Mouse (Mus musculus): ENCODE data around the gene H2-Ke6. TPM values are rescaled to one million over a fixed set of nuclear protein-coding genes. Genes with fewer than 3 reads are reported as not detected.

H2-Ke6 gene
- polyA plus RNA-seq, 1 experiment from 2014 or later, result 65.4 TPM

DNA sequence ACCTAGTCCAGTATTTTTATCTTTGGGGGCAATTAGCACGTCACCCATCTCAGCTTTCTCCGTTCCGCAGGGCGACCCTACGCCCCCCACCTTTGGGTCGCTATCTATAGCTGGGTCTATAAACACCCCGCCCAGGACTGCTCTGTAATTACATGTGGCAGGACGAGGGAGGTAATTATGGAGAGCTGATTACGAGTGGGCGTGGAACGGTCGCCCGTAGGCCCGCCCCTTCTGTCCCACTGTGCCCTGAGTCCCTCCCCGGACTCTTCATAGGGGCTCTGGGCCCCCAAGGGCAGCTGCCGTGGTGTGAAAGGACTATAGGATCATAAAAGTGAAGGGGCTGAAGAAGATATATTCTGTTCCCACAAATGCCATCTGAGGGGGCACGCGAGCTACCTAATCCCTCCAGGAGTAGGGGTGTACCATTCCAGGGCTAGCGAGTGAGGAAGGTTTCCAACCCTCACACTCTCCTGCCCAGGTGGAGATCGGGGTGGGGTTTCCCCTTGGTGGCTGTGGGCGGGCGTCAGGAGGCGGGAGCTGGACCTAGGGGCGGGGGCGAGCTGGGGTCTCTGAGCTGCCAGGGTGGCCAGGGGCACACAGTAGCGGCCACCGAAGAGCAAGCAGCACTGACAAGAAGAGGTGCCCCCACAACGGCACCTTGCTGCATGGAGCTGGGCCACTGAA lies 11.2 kb upstream of the H2-Ke6 start, which contains the start of gene Col11a2:
Gene Col11a2 (plus strand): TSS at position 560 of the 684 bp plus-strand sequence.
- ATAC-seq, result peak; percentile 72
- Histone ChIP-seq H3K4me2 (ENCODE audit: low read length) (peak within 1 kb of the TSS; percentile 72), H3K27ac (ENCODE audit: low read length) (no peak within 1 kb of the TSS), H3K9me3 (ENCODE audit: control insufficient read depth, low read length) (no peaks in the 10 kb centered on the region), H3K36me3 (ENCODE audit: control insufficient read depth, insufficient read depth) (peaks cover 19% of the 10 kb centered on the region), H3K4me1 (replicated peaks; ENCODE audit: control insufficient read depth, insufficient read depth, low read length) (peaks cover 21% of the 10 kb centered on the region), H3K4me3 (replicated peaks; ENCODE audit: low read length) (peak within 1 kb of the TSS; percentile 33), H3K27me3 (replicated peaks; ENCODE audit: control insufficient read depth, insufficient read depth, low read length) (no peaks in the 10 kb centered on the region), H3K9ac (replicated peaks; ENCODE audit: low read depth, low read length) (peak within 1 kb of the TSS; percentile 40)
- WGBS, result 3% methylated on average over 28 of the region's 28 CpGs

DNA sequence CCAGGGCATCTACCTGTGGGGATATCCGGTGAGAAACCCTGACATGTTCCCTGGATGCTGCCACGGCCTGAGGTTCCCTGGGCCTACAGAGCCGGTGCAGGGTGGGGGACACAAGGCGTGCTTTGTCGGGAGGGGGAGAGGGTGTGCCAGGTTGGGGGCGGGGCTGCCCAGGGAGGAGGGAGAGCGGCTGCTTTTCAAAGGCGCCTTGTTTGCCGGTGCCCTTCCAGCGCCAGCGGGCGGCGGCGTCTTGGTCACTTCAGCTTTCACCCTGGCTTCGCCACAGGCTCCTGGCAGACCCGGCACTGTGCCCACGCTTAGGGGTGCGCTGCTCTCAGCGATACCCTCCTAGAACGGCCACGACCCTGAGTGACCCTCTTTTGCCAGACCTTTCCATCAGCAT lies 10.6 kb upstream of the H2-Ke6 start:
- Histone ChIP-seq H3K27me3 (replicated peaks; ENCODE audit: control insufficient read depth, insufficient read depth, low read length) (no peaks in the 10 kb centered on the region), H3K9ac (replicated peaks; ENCODE audit: low read depth, low read length) (peak overlapping the region; percentile 40), H3K36me3 (ENCODE audit: control insufficient read depth, insufficient read depth) (peaks cover 19% of the 10 kb centered on the region), H3K4me3 (replicated peaks; ENCODE audit: low read length) (peak overlapping the region; percentile 33), H3K4me2 (ENCODE audit: low read length) (peak overlapping the region; percentile 72), H3K9me3 (ENCODE audit: control insufficient read depth, low read length) (no peaks in the 10 kb centered on the region), H3K27ac (ENCODE audit: low read length) (no peak overlapping the region), H3K4me1 (replicated peaks; ENCODE audit: control insufficient read depth, insufficient read depth, low read length) (peaks cover 21% of the 10 kb centered on the region)
- peak; percentile 34 for ATAC-seq
- WGBS, result 4% methylated on average over 21 of the region's 21 CpGs

DNA sequence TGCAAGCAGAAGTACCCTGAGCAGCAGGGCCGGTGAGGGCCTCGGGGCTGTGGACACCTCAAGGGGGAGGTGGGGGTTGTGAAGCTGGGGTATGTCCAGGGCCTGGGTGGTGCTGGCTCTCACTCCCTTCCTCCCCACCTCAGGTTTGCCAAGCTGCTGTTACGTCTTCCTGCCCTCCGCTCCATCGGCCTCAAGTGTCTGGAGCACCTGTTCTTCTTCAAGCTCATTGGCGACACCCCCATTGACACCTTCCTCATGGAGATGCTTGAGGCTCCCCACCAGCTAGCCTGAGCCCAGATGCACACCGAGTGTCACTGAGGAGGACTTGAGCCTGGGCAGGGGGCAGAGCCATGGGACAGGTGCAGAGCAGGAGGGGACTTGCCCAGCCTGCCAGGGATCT lies 9.4 kb upstream of the H2-Ke6 start:
- Histone ChIP-seq H3K27me3 (replicated peaks; ENCODE audit: control insufficient read depth, insufficient read depth, low read length) (no peaks in the 10 kb centered on the region), H3K36me3 (ENCODE audit: control insufficient read depth, insufficient read depth) (peaks cover 19% of the 10 kb centered on the region), H3K4me2 (ENCODE audit: low read length) (no peak overlapping the region), H3K9me3 (ENCODE audit: control insufficient read depth, low read length) (no peaks in the 10 kb centered on the region), H3K4me1 (replicated peaks; ENCODE audit: control insufficient read depth, insufficient read depth, low read length) (peaks cover 32% of the 10 kb centered on the region), H3K27ac (ENCODE audit: low read length) (no peak overlapping the region), H3K9ac (replicated peaks; ENCODE audit: low read depth, low read length) (no peak overlapping the region), H3K4me3 (replicated peaks; ENCODE audit: low read length) (no peak overlapping the region)
- no peak for ATAC-seq
- 93% methylated on average over 7 of the region's 7 CpGs for WGBS

DNA sequence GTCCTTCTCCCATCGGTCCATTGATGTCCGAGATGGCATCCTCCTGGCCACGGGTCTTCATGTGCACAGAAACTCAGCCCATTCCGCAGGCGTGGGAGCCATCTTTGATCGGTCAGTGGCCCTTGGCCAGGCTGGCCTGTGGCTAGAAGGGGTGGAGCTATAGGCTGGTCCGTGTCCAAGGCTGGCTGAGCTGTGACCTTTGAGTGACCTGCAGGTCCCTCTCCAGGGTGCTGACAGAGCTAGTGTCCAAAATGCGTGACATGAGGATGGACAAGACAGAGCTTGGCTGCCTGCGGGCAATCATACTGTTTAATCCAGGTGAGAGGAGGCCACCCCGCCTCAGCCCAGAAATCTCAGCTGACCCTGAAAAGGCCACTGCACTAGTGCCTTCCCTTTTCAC lies 8.8 kb upstream of the H2-Ke6 start:
- H3K27ac ChIP-seq (ENCODE audit: low read length), result no peak overlapping the region
- peaks cover 19% of the 10 kb centered on the region for H3K36me3 ChIP-seq (ENCODE audit: control insufficient read depth, insufficient read depth)
- no peak overlapping the region for H3K9ac ChIP-seq (replicated peaks; ENCODE audit: low read depth, low read length)
- no peak for ATAC-seq
- peaks cover 32% of the 10 kb centered on the region for H3K4me1 ChIP-seq (replicated peaks; ENCODE audit: control insufficient read depth, insufficient read depth, low read length)
- H3K9me3 ChIP-seq (ENCODE audit: control insufficient read depth, low read length), result no peaks in the 10 kb centered on the region
- H3K27me3 ChIP-seq (replicated peaks; ENCODE audit: control insufficient read depth, insufficient read depth, low read length), result no peaks in the 10 kb centered on the region
- no peak overlapping the region for H3K4me2 ChIP-seq (ENCODE audit: low read length)
- no peak overlapping the region for H3K4me3 ChIP-seq (replicated peaks; ENCODE audit: low read length)
- 85% methylated on average over 10 of the region's 10 CpGs for WGBS

DNA sequence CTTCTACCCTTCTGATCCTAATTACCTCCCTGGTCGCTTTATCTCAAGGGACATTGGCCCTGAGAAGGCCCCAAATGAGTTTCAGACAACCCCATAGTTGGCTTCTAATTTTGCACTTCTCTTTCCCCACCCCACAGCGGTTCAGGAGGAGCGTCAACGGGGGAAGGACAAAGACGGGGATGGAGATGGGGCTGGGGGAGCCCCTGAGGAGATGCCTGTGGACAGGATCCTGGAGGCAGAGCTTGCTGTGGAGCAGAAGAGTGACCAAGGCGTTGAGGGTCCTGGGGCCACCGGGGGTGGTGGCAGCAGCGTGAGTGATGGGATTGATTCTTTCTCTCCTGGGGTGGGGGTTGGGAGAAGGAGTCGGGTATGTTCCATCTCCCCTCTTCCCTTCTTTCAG lies 7.7 kb upstream of the H2-Ke6 start:
- H3K4me2 ChIP-seq (ENCODE audit: low read length), result no peak overlapping the region
- 91% methylated on average over 9 of the region's 9 CpGs for WGBS
- H3K4me1 ChIP-seq (replicated peaks; ENCODE audit: control insufficient read depth, insufficient read depth, low read length), result peaks cover 36% of the 10 kb centered on the region
- H3K27me3 ChIP-seq (replicated peaks; ENCODE audit: control insufficient read depth, insufficient read depth, low read length), result no peaks in the 10 kb centered on the region
- no peak for ATAC-seq
- no peak overlapping the region for H3K4me3 ChIP-seq (replicated peaks; ENCODE audit: low read length)
- H3K9ac ChIP-seq (replicated peaks; ENCODE audit: low read depth, low read length), result no peak overlapping the region
- peaks cover 19% of the 10 kb centered on the region for H3K36me3 ChIP-seq (ENCODE audit: control insufficient read depth, insufficient read depth)
- H3K9me3 ChIP-seq (ENCODE audit: control insufficient read depth, low read length), result no peaks in the 10 kb centered on the region
- H3K27ac ChIP-seq (ENCODE audit: low read length), result no peak overlapping the region

DNA sequence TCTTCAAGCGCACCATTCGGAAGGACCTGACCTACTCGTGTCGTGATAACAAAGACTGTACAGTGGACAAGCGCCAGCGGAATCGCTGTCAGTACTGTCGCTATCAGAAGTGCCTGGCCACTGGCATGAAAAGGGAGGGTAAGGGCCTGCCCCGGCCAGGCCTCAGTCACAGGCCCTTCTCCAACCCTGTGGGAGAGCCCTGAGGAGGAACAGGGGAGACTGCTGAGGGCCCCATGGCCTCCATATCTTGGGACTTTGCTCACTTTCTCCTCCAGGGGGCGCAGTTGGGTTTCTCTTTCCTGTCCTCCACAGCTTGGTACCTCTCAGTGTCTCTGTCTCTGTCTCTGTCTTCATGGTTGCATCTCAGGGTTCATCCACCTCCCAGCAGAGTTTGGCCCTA lies 6.2 kb upstream of the H2-Ke6 start:
- ATAC-seq, result no peak
- Histone ChIP-seq H3K36me3 (ENCODE audit: control insufficient read depth, insufficient read depth) (peaks cover 22% of the 10 kb centered on the region), H3K27me3 (replicated peaks; ENCODE audit: control insufficient read depth, insufficient read depth, low read length) (no peaks in the 10 kb centered on the region), H3K9me3 (ENCODE audit: control insufficient read depth, low read length) (no peaks in the 10 kb centered on the region), H3K4me2 (ENCODE audit: low read length) (no peak overlapping the region), H3K9ac (replicated peaks; ENCODE audit: low read depth, low read length) (no peak overlapping the region), H3K4me1 (replicated peaks; ENCODE audit: control insufficient read depth, insufficient read depth, low read length) (peaks cover 40% of the 10 kb centered on the region), H3K27ac (ENCODE audit: low read length) (no peak overlapping the region), H3K4me3 (replicated peaks; ENCODE audit: low read length) (no peak overlapping the region)
- WGBS, result 85% methylated on average over 9 of the region's 10 CpGs

DNA sequence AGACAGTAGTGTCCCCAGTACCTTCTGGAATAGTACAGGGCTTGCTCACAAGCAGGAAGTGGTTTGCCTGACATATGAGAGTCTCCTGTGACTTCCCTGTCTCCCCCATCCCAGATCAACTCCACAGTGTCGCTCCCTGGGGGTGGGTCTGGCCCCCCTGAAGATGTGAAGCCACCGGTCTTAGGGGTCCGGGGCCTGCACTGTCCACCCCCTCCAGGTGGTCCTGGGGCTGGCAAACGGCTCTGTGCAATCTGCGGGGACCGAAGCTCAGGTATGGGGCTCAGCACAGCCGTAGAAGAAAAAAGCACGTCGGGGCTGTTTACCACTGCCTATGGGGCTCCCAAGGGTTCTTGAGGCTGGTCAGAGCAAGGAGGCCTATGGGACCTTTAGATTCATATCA lies 5.6 kb upstream of the H2-Ke6 start:
- H3K9ac ChIP-seq (replicated peaks; ENCODE audit: low read depth, low read length), result no peak overlapping the region
- ATAC-seq, result no peak
- no peak overlapping the region for H3K4me2 ChIP-seq (ENCODE audit: low read length)
- no peak overlapping the region; the same call in 1 of the 2 replicates for H3K4me3 ChIP-seq (replicated peaks; ENCODE audit: low read length)
- H3K27ac ChIP-seq (ENCODE audit: low read length), result no peak overlapping the region
- H3K36me3 ChIP-seq (ENCODE audit: control insufficient read depth, insufficient read depth), result peaks cover 25% of the 10 kb centered on the region
- WGBS, result 95% methylated on average over 9 of the region's 9 CpGs
- H3K27me3 ChIP-seq (replicated peaks; ENCODE audit: control insufficient read depth, insufficient read depth, low read length), result no peaks in the 10 kb centered on the region
- no peaks in the 10 kb centered on the region for H3K9me3 ChIP-seq (ENCODE audit: control insufficient read depth, low read length)
- peaks cover 39% of the 10 kb centered on the region for H3K4me1 ChIP-seq (replicated peaks; ENCODE audit: control insufficient read depth, insufficient read depth, low read length)

DNA sequence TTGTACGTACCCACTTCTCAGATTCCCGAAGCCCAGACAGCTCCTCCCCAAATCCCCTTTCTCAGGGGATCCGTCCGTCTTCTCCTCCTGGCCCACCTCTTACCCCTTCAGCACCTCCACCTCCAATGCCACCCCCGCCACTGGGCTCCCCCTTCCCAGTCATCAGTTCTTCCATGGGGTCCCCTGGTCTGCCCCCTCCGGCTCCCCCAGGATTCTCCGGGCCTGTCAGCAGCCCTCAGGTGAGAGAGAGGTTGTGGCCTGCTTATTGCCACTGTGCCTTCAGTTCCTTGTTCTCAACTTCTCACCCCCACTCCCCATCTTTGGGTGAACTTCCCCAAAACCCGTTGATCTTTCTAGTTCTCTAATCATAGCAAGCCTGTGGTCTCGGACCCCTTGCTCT lies 4.9 kb upstream of the H2-Ke6 start:
- ATAC-seq, result no peak
- Histone ChIP-seq H3K36me3 (ENCODE audit: control insufficient read depth, insufficient read depth) (peaks cover 24% of the 10 kb centered on the region), H3K4me2 (ENCODE audit: low read length) (peak overlapping the region; percentile 85), H3K4me3 (replicated peaks; ENCODE audit: low read length) (peak overlapping the region; percentile 81), H3K9ac (replicated peaks; ENCODE audit: low read depth, low read length) (peak overlapping the region; percentile 86), H3K9me3 (ENCODE audit: control insufficient read depth, low read length) (no peaks in the 10 kb centered on the region), H3K27me3 (replicated peaks; ENCODE audit: control insufficient read depth, insufficient read depth, low read length) (no peaks in the 10 kb centered on the region), H3K4me1 (replicated peaks; ENCODE audit: control insufficient read depth, insufficient read depth, low read length) (peaks cover 38% of the 10 kb centered on the region), H3K27ac (ENCODE audit: low read length) (no peak overlapping the region)
- 56% methylated on average over 9 of the region's 9 CpGs for WGBS

DNA sequence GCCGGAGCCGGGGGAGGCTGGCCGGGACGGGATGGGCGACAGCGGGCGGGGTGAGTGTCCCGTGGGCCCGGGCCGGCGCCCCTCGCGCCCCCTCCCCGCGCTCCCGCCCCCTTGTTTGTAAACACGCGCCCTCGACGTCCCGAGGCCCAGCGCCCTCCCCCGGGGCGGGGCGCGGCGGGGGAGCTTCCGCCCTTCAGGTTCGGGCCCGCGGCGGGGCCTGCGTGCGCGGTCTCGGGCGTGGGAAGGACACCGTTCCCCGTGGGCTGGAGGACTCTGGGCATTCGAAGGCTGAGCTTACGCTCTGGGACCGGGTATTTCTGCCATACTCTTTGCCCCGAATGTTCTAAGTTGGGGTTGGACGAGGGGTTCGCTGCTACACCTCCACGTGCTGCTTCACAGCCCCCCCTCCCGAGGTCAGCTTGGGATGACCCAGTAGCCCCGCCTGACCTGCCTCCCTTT lies 4.3 kb upstream of the H2-Ke6 start:
- ATAC-seq, result 0 out of 2 replicates have a peak, but pooled peaks have one; percentile 1
- peaks cover 42% of the 10 kb centered on the region for H3K4me1 ChIP-seq (replicated peaks; ENCODE audit: control insufficient read depth, insufficient read depth, low read length)
- under 1% methylated on average over 22 of the region's 48 CpGs for WGBS

More for the DNA sequence above, 4.3 kb upstream of the H2-Ke6 start:
- Histone ChIP-seq H3K4me2 (ENCODE audit: low read length) (peak overlapping the region; percentile 85), H3K9me3 (ENCODE audit: control insufficient read depth, low read length) (no peaks in the 10 kb centered on the region), H3K36me3 (ENCODE audit: control insufficient read depth, insufficient read depth) (peaks cover 19% of the 10 kb centered on the region), H3K9ac (replicated peaks; ENCODE audit: low read depth, low read length) (peak overlapping the region; percentile 86), H3K27me3 (replicated peaks; ENCODE audit: control insufficient read depth, insufficient read depth, low read length) (no peaks in the 10 kb centered on the region), H3K4me3 (replicated peaks; ENCODE audit: low read length) (peak overlapping the region; percentile 81), H3K27ac (ENCODE audit: low read length) (peak overlapping the region; percentile 95)

All from forebrain, embryonic 16.5 days (tissue).